Mouse (Mus musculus) fat pad, adult 2 months (tissue): ENCODE data around the gene Tspear.
"Not testable (repeated sequence)": the region's sequence is repeated elsewhere in the genome, so short reads cannot be mapped to it uniquely, and the experiment has no call there.

ENCODE experiments used
- DNase-seq: peaks from one replicate; pipeline ENCODE4 v3.0.0-alpha.2; 2011; ENCODE audit warnings: low read depth, low spot score; ENCODE audit errors: extremely low read depth

Tspear gene

GRCm38 (mm10) chr10:77711157-77711556, 24.8 kb downstream of the Tspear start, which contains the start of gene Gm10024:
Gm10024 (plus strand) TSS chr10:77711457.
- not testable (repeated sequence) for DNase-seq

DNA sequence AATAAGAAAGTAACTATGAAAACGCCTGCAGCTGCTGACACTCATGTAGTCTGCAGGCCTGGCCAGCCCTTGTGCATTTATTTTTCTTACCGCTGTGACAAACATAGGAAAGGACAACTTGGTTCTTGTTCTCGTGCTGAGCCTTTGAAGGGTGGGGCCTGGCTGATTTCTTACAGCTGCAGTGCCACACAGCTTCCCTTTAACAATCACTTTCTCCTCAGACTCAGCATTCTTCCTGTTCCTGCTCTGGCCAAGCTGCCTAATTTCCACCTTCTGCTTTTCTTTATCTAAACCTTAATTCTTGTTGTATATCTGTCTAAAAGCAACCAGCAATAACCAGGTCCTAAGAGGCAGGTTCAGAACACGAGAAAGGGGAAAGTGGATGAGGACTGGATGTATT, 27.4 kb downstream of the Tspear start:
- no peak for DNase-seq

DNA sequence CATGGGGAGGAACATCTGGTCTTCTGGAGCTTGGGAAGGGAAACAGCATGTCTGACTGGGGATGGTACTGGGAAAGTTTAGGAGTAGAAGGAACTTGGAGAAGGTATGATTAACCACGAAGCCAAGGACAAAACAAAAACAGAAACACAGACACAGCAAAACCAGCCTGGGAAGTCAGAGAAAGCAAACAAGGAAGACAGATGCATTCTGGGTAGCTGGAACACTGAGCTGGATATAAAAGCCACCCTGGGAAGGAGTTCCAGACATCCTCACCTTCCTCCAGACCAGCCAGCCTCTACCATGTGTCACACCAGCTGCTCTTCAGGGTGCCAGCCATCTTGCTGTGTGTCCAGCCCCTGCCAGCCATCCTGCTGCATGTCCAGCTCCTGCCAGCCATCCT, 29.1 kb downstream of the Tspear start, which contains the start of gene Gm10142:
TSS of gene Gm10142 (plus strand) at position 301 of the 400 bp plus-strand sequence.
- DNase-seq = no peak

DNA sequence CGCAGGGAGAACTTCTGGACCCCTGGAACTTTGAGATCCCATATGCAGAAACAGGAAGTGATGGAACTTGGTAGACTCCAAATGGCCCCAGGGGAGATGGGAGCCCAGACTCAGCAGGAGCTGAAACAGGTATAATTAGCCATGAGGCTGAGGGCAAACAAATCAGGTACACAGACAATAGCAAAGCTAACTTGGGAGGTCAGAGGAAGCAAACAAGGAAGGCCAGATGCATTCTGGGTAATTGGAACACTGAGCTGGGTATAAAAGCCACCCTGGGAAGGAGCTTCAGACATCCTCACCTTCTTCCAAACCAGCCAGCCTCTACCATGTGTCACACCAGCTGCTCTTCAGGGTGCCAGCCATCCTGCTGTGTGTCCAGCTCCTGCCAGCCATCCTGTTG, 33.9 kb downstream of the Tspear start, which contains the start of gene Krtap12-1:
TSS of gene Krtap12-1 (plus strand) at position 301 of the 400 bp plus-strand sequence.
- not testable (repeated sequence) for DNase-seq

DNA sequence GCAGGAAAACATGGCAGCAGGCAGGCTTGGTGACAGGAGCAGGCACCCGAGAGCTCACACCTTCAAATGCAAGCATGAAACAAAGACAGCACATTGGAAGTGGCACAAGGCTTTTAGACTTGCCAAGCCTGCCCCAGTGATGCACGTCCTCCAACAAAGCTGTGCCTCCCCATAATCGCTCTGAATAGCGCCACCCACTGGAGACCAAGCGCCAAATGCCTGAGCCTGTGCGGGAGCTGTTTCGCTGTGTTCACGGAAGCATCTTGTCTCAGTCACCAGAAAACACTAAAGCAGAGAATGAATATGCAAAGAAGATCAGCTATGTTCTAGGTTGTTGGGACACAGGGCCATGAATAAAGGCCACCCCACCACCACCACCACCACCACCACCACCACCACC, 38.5 kb downstream of the Tspear start:
- no peak for DNase-seq

DNA sequence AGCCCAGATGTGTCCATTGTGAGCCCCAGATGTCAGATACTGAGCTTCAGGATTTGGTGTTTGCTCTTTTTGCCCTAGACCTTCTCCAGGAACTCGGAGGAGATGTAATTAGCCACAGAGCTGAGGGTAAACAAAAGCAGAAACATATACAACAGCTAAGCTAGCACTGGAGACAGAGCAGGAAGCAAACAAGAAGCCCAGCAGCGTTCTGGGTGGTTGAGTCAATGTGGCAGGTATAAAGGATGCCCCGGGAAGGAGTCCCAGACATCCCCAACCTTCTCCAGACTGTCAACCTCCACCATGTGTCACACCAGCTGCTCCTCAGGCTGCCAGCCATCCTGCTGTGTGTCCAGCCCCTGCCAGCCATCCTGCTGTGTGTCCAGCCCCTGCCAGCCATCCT, 39.8 kb downstream of the Tspear start, which contains the start of gene Gm10100:
TSS of gene Gm10100 (plus strand) at position 301 of the 400 bp plus-strand sequence.
- DNase-seq = no peak

DNA sequence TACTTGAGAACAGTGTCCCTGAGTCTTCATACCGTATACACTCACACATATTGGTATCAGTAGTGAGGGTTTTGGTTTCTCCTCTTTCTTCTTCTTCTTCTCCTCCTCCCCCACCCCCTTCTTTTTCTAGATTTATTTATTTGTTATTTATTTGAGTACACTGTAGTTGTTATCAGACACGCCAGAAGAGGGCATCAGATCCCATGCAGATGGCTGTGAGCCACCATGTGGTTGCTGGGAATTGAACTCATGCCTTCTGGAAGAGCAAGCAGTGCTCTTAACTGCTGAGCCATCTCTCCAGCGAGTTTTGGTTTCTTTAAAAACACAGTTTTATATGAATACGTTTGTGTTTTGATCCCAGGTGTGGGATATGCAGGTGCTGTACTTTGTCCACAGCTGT, 41.9 kb downstream of the Tspear start:
- no peak for DNase-seq

GRCm38 (mm10) chr10:77729241-77729640, 42.9 kb downstream of the Tspear start:
- no peak for DNase-seq

DNA sequence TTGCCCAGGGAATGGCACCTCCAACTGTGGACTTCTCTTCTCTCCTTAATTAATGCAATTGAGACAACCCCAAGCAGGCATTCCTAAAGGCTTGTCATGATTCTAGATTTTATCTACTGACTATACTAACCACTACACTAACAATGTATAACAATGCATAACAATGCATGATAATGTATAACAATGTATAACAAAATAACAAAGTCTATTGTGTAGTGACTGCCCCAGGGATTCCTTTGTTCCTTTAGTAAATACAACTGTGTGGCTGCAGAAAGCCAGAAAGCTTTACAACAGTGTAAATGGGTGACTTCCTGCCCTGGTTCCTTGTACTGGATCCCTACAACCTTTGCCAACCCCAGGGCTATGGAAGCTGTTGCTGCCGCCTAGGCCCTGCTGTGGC, 49.6 kb downstream of the Tspear start:
- no peak for DNase-seq

GRCm38 (mm10) chr10:77738929-77739328, 52.6 kb downstream of the Tspear start:
- no peak for DNase-seq

DNA sequence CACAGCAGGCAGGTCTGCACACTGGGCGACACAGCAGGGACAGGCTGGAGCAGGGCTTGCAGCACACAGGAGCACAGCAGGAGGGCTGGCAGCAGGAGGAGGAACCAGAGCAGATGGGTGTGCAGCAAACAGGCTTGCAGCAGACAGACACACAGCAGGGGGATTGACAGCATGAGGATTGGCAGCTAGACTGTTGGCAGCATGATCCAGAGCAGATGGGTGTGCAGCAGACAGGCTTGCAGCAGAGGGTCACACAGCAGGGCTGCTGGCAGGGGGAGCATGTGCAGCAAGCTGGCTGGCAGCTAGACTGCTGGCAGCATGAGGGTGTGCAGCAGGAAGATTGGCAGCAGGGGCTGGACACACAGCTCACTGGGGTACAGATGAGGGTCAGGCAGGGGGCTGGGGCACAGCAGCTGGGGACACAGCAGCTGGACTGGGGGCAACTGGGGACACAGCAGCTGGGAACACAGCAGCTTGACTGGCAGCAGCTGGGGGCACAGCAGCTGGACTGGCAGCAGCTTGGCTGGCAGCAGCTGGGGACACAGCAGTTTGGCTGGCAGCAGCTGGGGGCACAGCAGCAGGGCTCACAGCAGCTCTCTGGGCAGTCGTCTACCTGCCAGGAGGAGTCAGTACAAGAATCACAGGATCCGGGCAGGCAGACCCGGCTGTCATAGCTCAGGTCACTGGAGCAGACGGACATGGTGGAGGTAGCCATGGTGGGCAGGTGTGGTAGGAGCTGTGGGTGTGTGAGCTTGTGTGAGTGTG, 55.7 kb downstream of the Tspear start, which contains the start of gene Gm18596:
TSS of gene Gm18596 (minus strand) at position 715 of the 765 bp plus-strand sequence.
- DNase-seq = not testable (repeated sequence)

- DNase-seq = not testable (repeated sequence)
Observed at GRCm38 (mm10) chr10:77750686-77751085, 64.3 kb downstream of the Tspear start.

DNA sequence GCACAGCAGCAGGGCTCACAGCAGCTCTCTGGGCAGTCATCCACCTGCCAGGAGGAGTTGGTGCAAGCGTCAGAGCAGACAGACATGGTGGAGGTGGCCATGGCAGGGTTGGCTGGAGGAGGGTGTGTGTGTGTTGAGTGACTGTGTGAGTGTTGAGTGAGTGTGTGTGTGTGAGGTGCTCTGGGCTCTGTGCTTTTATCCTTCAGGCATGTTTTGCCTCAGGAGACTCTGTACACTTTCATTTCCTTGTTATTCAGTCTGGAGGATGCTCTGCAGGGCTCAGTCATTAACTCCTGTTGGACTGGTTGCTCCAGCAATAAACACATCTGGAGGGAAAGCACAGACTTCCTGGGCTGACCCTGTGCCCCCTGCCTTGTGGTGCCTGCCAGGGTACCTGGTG, 64.9 kb downstream of the Tspear start, which contains the start of gene Gm9736:
TSS of gene Gm9736 (minus strand) at position 101 of the 400 bp plus-strand sequence.
- not testable (repeated sequence) for DNase-seq

DNA sequence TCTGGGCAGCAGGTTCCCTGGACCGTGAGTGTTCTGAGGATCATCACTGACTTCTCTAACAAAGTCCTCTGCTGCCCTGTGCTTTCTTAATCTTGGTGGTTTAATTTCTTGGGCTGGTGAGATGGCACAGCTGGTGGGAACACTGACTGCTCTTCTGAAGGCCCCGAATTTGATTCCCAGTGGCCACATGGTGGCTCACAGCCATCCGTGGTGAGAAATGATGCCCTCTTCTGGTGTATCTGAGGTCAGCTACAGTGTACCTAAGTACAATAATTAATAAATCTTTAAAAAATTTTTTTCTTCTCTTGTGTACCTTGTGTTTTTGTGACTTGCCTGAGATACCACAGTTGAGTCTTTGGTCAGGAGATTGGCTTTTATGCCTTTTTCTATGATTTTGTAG, 65.9 kb downstream of the Tspear start:
- not testable (repeated sequence) for DNase-seq

GRCm38 (mm10) chr10:77753448-77753847, 67.1 kb downstream of the Tspear start:
- DNase-seq = no peak

GRCm38 (mm10) chr10:77759582-77759981, 73.2 kb downstream of the Tspear start, which contains the start of gene Gm3233:
Gm3233 (minus strand) TSS chr10:77759682.
- not testable (repeated sequence) for DNase-seq

GRCm38 (mm10) chr10:77769727-77770126, 83.4 kb downstream of the Tspear start:
- no peak for DNase-seq

DNA sequence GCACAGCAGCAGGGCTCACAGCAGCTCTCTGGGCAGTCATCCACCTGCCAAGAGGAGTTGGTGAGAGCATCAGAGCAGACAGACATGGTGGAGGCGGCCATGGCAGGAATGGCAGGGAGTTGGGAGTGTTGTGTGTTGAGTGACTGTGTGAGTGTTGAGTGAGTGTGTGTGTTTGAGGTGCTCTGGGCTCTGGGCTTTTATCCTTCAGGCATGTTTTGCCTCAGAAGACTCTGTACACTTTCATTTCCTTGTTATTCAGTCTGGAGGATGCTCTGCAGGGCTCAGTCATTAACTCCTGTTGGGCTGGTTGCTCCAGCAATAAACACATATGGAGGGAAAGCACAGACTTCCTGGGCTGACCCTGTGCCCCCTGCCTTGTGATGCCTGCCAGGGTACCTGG, 84.9 kb downstream of the Tspear start, which contains the start of gene Gm3238:
TSS of gene Gm3238 (minus strand) at position 101 of the 400 bp plus-strand sequence.
- not testable (repeated sequence) for DNase-seq

GRCm38 (mm10) chr10:77772142-77772541, 85.8 kb downstream of the Tspear start:
- not testable (repeated sequence) for DNase-seq

GRCm38 (mm10) chr10:77776844-77777243, 90.5 kb downstream of the Tspear start, which contains the start of gene Gm7138:
Gm7138 (minus strand) TSS chr10:77776944.
- DNase-seq = not testable (repeated sequence)

GRCm38 (mm10) chr10:77782442-77782841, 96.1 kb downstream of the Tspear start, which contains the start of gene Gm3250:
Gm3250 (minus strand) TSS chr10:77782542.
- not testable (repeated sequence) for DNase-seq

DNA sequence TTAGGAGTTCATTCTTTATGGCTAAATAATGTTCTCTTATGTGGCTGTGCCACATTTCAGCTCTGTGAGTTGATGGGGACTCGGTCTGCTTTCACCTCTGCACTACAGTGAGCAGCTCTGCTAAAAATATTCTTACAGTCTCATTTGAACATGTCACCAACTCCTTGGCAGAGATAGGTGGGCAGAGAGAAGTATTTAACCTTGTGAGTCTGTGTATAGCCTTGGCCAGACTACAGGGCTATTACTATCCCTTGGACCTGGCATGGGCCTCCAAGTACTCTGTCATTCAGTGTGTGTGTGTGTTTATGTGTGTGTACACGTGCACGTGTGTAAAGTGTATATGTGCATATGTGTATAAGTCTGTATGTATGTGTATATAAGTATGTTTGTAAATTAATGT, 97.0 kb downstream of the Tspear start:
- DNase-seq = not testable (repeated sequence)
